Mouse (Mus musculus) kidney, postnatal 0 days (tissue): ENCODE measurements around the gene Zfp202. TPM values are rescaled to one million over a fixed set of nuclear protein-coding genes. Genes with fewer than 3 reads are reported as not detected.

Experiments used
- ATAC-seq: fragments of 200-750 bp; cut with Nextera tagmentation; replicated peaks from 2 replicates; pipeline ENCODE4 v1.8.0; 2017; ENCODE audit warnings: low read depth, moderate number of reproducible peaks, moderate TSS enrichment, moderate library complexity; ENCODE audit not compliant: low FRiP score
- DNase-seq: peaks from one replicate; pipeline ENCODE4 v3.0.0-alpha.2; 2016; ENCODE audit warnings: low spot score
- H3K27ac ChIP-seq: fragments of 300-500 bp; sonication (generic); 2 replicates; pipeline ENCODE4 v1.5.1; 2014; ENCODE audit warnings: mild to moderate bottlenecking
- H3K27me3 ChIP-seq: fragments of 300-500 bp; sonication (generic); 2 replicates; pipeline ENCODE4 v1.6.1; 2014; ENCODE audit warnings: low read length, mixed read lengths; ENCODE audit not compliant: insufficient read depth
- H3K36me3 ChIP-seq: fragments of 300-500 bp; sonication (generic); 2 replicates; pipeline ENCODE4 v1.6.1; 2014; ENCODE audit warnings: low read length, mixed read lengths; ENCODE audit not compliant: insufficient read depth
- H3K4me1 ChIP-seq: fragments of 300-500 bp; sonication (generic); replicated peaks from 2 replicates; pipeline ENCODE4 v1.6.1; 2014; ENCODE audit warnings: antibody characterized with exemption, low read length, mixed read lengths; ENCODE audit not compliant: insufficient read depth
- H3K4me2 ChIP-seq: fragments of 300-500 bp; sonication (generic); 2 replicates; pipeline ENCODE4 v1.6.1; 2014; ENCODE audit warnings: mild to moderate bottlenecking, low read length, moderate library complexity, mixed read lengths
- H3K4me3 ChIP-seq: fragments of 300-500 bp; sonication (generic); replicated peaks from 2 replicates; pipeline ENCODE4 v1.5.1; 2014; ENCODE audit warnings: low read depth, low read length
- H3K9ac ChIP-seq: fragments of 300-500 bp; sonication (generic); 2 replicates; pipeline ENCODE4 v1.6.1; 2014; ENCODE audit warnings: low read depth, low read length
- H3K9me3 ChIP-seq: fragments of 300-500 bp; sonication (generic); replicated peaks from 2 replicates; pipeline ENCODE4 v1.6.1; 2016; ENCODE audit warnings: low read length, inconsistent platforms, mixed read lengths
- CTCF ChIP-seq: IDR thresholded peaks from 2 replicates; pipeline ENCODE4 v1.5.1; 2016; ENCODE audit warnings: antibody characterized with exemption, low read depth, mild to moderate bottlenecking, moderate library complexity
- WGBS: fragments of 180-500 bp; shearing (Covaris S2); extraction: QIAGEN DNeasy Blood & Tissue Kit; methylation state at CpG from one replicate; pipeline ENCODE4 v1.1.7; 2014; 5-methylcytosine and 5-hydroxymethylcytosine counted together
- polyA plus RNA-seq: library from polyadenylated mRNA; unstranded; fragments of >200 nt; fragmentation: Nextera tagmentation; extraction: Ambion mirVana; gene quantifications from 2 replicates; pipeline ENCODE4 v1.2.1, GENCODE M21; 2015

The Zfp202 gene
- polyA plus RNA-seq, 1 experiment from 2014 or later: 4.3 TPM

DNA sequence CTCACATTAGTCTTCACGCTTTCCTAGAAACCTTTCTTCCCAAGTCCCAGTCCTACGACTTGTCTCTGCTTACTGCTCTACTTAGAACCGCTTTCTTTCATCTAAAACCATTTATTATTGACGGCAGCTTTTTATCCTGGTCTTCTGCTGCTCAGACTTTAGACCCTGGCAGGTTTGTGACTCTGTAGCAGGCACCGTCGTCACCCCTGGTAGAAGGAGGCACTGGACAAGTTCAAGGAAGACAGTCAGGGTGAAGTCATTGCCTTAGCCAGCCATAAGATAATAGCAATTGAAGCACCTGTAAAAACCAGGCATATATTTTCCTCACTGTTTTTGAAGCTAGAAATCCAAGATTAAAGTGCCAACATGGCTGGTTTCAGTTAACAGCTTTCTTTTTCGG is 43.1 kb downstream of the Zfp202 start:
- Histone ChIP-seq H3K4me3 (no peak overlapping the region), H3K9me3 (no peaks in the 10 kb centered on the region), H3K27me3 (no peaks in the 10 kb centered on the region), H3K36me3 (no peaks in the 10 kb centered on the region), H3K4me2 (no peak overlapping the region), H3K27ac (no peak overlapping the region), H3K9ac (no peak overlapping the region), H3K4me1 (no peaks in the 10 kb centered on the region)
- DNase-seq (no peak), ATAC-seq (no peak)
- WGBS: 66% methylated on average over 7 of the region's 7 CpGs
- TF ChIP-seq CTCF: no peak

DNA sequence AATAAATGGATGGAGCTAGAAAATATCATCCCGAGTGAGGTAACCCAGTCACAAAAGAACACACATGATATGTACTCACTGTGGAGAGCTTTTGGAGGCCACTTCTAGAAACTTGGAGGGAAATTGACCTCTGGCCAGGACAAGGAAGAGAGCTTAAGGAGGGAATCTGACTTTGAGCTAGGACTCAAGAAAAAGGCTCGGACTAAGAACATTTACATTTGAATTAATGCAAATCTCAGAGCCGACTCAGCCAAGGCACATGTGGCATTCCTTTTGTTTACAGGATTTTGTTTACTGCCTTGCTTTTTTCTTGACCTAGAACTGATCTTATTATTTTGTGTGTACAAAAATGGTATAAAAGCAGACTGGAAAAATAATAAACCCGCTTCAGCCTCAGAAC is 47.6 kb downstream of the Zfp202 start:
- Histone ChIP-seq H3K4me2 (no peak overlapping the region), H3K4me3 (no peak overlapping the region), H3K27ac (no peak overlapping the region), H3K4me1 (no peaks in the 10 kb centered on the region), H3K27me3 (no peaks in the 10 kb centered on the region), H3K9ac (no peak overlapping the region), H3K36me3 (no peaks in the 10 kb centered on the region), H3K9me3 (no peaks in the 10 kb centered on the region)
- no peak for TF ChIP-seq CTCF
- no peak for ATAC-seq
- 40% methylated on average over 4 of the region's 4 CpGs for WGBS
- no peak for DNase-seq

DNA sequence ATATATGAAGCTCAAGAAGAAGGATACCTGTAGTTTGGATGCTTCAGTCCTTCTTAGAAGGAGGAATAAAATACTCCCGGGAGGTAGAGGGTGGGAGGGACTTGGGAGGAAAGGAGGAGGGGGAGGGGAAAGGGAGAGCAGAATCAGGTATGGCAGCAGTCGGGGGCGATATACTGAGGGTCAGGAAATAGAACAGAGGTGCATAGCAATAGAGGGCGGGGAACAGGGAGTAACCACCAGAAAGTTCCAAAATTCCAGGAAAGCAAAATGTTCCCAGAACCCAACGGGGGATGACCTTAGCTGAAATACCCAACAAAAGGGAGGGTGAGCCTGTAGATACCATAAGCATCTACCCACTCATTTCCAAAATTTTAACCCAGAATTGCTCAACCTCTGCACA is 48.2 kb downstream of the Zfp202 start:
- H3K4me3 ChIP-seq: no peak overlapping the region
- no peak for TF ChIP-seq CTCF
- H3K4me1 ChIP-seq: no peaks in the 10 kb centered on the region
- 33% methylated on average over 5 of the region's 5 CpGs for WGBS
- no peaks in the 10 kb centered on the region for H3K9me3 ChIP-seq
- no peak overlapping the region for H3K9ac ChIP-seq
- H3K27ac ChIP-seq: no peak overlapping the region
- H3K36me3 ChIP-seq: no peaks in the 10 kb centered on the region
- H3K27me3 ChIP-seq: no peaks in the 10 kb centered on the region
- no peak overlapping the region for H3K4me2 ChIP-seq
- DNase-seq (no peak), ATAC-seq (no peak)

DNA sequence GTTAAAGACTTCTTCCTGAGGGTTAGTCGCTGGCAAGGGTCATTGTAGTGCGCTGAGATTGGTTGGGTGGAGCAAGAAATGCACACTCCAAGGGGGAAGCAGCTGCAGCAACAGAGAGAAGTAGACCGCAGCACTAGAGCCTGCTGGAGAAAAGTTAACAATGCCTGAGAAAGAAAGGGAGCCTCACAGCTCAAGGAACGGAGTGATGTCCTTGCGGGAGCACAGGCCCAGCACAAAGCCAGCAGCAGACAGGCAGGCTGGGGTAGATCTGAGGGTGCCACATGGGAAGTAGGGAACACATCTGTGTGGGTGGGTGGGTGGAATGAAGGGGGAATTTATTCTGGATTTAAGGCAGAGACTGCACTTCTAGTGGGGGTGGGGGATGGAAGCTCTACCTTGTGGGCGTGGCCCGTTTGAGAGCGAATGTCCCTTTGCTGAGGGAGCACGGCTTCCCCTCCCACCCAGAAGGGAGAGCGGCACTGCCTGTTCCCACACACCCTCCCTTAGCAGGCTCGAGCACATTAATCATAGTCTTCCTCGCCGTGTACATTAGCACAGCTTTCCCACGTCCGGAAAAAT is 49.2 kb downstream of the Zfp202 start:
- Histone ChIP-seq H3K4me1 (no peaks in the 10 kb centered on the region), H3K9ac (peak overlapping the region; percentile 33; the same call in 1 of the 2 replicates), H3K4me3 (peak overlapping the region; percentile 37), H3K36me3 (no peaks in the 10 kb centered on the region), H3K27ac (no peak overlapping the region), H3K9me3 (no peaks in the 10 kb centered on the region), H3K4me2 (peak overlapping the region; percentile 66), H3K27me3 (no peaks in the 10 kb centered on the region)
- no peak for TF ChIP-seq CTCF
- DNase-seq: peak; percentile 61
- under 1% methylated on average over 15 of the region's 15 CpGs for WGBS
- peak; percentile 65 for ATAC-seq

DNA sequence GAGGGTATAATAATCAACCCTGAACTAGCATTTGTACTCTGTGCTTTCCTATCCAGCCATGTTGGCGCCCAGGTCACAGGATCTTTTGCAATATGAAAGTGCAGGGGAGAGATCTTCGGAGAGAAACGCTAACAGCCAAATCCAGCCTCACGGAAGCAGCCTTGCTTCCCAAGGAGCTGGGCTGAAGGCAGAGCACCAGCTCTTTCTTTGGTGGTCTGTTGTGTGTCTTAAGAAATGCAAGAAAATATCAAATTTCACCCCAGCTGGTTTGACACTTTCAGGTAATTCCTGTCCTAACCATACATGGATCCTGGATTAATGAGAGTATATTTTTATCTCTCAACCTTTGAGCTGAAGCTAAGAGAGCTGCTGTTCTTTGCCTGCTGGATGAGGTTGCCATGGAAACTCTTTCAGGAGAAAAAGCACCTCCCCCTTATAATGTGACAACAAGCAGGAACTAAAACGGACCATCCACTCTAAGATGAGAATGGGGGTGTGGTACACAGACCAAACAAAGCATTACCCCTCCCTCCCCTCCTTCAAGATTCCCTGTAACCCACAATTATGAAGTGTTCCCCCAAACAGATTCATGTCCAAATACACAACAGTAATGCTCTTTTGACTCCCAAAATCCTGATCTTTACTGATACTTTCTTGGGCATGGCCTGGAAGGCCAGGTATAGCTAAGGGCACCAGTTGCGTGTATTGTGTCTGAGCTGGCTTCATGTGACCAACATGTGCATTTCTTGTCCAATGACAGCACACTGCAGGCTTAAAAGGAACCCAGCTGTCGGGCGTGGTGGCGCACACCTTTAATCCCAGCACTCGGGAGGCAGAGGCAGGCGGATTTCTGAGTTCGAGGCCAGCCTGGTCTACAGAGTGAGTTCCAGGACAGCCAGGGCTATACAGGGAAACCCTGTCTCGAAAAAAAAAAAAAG is 50.1 kb downstream of the Zfp202 start:
- H3K4me3 ChIP-seq: peak overlapping the region; percentile 37
- no peak for TF ChIP-seq CTCF
- peak overlapping the region; percentile 33; the same call in 1 of the 2 replicates for H3K9ac ChIP-seq
- no peaks in the 10 kb centered on the region for H3K9me3 ChIP-seq
- H3K36me3 ChIP-seq: no peaks in the 10 kb centered on the region
- H3K4me1 ChIP-seq: no peaks in the 10 kb centered on the region
- DNase-seq (peak; percentile 20), ATAC-seq (no peak)
- H3K27ac ChIP-seq: no peak overlapping the region
- H3K4me2 ChIP-seq: peak overlapping the region; percentile 66
- WGBS: 58% methylated on average over 13 of the region's 13 CpGs
- H3K27me3 ChIP-seq: no peaks in the 10 kb centered on the region

DNA sequence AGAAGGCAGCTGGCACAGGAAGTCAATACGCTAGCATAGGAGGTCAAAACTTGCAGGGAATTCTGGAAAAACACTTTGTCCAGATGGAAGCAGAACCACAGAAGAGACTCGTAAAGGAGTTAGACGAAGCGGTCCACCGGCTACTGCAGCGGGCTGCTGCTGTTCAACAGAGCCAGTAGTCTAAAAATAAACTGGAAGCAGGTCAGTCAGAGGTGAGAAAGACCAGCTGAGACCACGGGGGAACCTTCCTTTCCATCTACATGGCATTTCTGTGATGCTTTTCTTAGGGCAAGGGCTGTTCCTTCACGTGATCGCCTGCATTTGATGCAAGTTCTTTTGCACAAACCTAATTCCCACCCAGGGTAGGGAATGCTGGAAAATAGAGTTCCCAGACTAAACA is 53.4 kb downstream of the Zfp202 start:
- no peak for TF ChIP-seq CTCF
- no peak overlapping the region for H3K27ac ChIP-seq
- no peaks in the 10 kb centered on the region for H3K9me3 ChIP-seq
- no peak overlapping the region for H3K9ac ChIP-seq
- WGBS: 42% methylated on average over 9 of the region's 9 CpGs
- no peak overlapping the region for H3K4me3 ChIP-seq
- no peaks in the 10 kb centered on the region for H3K4me1 ChIP-seq
- no peak for ATAC-seq
- no peaks in the 10 kb centered on the region for H3K36me3 ChIP-seq
- H3K4me2 ChIP-seq: no peak overlapping the region
- H3K27me3 ChIP-seq: no peaks in the 10 kb centered on the region
- no peak for DNase-seq
